Mouse (Mus musculus) heart, embryonic 16.5 days (tissue): ENCODE measurements around the gene Gm37240. TPM values are rescaled to one million over a fixed set of nuclear protein-coding genes. Genes with fewer than 3 reads are reported as not detected.
"Not testable (repeated sequence)": the region's sequence is repeated elsewhere in the genome, so short reads cannot be mapped to it uniquely, and the experiment has no call there.

ENCODE experiments used
- ATAC-seq: fragments of 200-750 bp; cut with Nextera tagmentation; replicated peaks from 2 replicates; pipeline ENCODE4 v1.8.0; 2017; ENCODE audit warnings: moderate number of reproducible peaks; ENCODE audit not compliant: insufficient read depth, low FRiP score; ENCODE audit errors: extremely low read depth
- H3K27ac ChIP-seq: fragments of 300-500 bp; sonication (generic); 2 replicates; pipeline ENCODE4 v1.5.1; 2014; ENCODE audit warnings: mild to moderate bottlenecking, low read length, control low read depth, moderate library complexity
- H3K27me3 ChIP-seq: fragments of 300-500 bp; sonication (generic); 2 replicates; pipeline ENCODE4 v1.6.1; 2014; ENCODE audit warnings: low read length, mixed read lengths; ENCODE audit not compliant: control insufficient read depth, insufficient read depth
- H3K36me3 ChIP-seq: fragments of 300-500 bp; sonication (generic); 2 replicates; pipeline ENCODE4 v1.6.1; 2014; ENCODE audit not compliant: control insufficient read depth, insufficient read depth
- H3K4me1 ChIP-seq: fragments of 300-500 bp; sonication (generic); 2 replicates; pipeline ENCODE4 v1.6.1; 2014; ENCODE audit warnings: low read length, mixed read lengths; ENCODE audit not compliant: control insufficient read depth, insufficient read depth
- H3K4me2 ChIP-seq: fragments of 300-500 bp; sonication (generic); 2 replicates; pipeline ENCODE4 v1.6.1; 2014; ENCODE audit warnings: low read depth, mild to moderate bottlenecking, control low read depth, low read length
- H3K4me3 ChIP-seq: fragments of 300-500 bp; sonication (generic); 2 replicates; pipeline ENCODE4 v1.5.1; 2014; ENCODE audit warnings: mild to moderate bottlenecking, control low read depth, low read length
- H3K9ac ChIP-seq: fragments of 300-500 bp; sonication (generic); 2 replicates; pipeline ENCODE4 v1.6.1; 2014; ENCODE audit warnings: low read length, control low read depth
- H3K9me3 ChIP-seq: fragments of 300-500 bp; sonication (generic); replicated peaks from 2 replicates; pipeline ENCODE4 v1.6.1; 2016; ENCODE audit warnings: low read length; ENCODE audit not compliant: control insufficient read depth
- WGBS: fragments of 180-500 bp; shearing (Covaris S2); extraction: QIAGEN DNeasy Blood & Tissue Kit; methylation state at CpG from one replicate; pipeline ENCODE4 v1.1.7; 2014; 5-methylcytosine and 5-hydroxymethylcytosine counted together
- polyA plus RNA-seq: library from polyadenylated mRNA; unstranded; fragments of >200 nt; fragmentation: Nextera tagmentation; extraction: Ambion mirVana; gene quantifications from 2 replicates; pipeline ENCODE4 v1.2.1, GENCODE M21; 2015

Gm37240 gene
- polyA plus RNA-seq, 1 experiment from 2014 or later: 18.4 TPM

DNA sequence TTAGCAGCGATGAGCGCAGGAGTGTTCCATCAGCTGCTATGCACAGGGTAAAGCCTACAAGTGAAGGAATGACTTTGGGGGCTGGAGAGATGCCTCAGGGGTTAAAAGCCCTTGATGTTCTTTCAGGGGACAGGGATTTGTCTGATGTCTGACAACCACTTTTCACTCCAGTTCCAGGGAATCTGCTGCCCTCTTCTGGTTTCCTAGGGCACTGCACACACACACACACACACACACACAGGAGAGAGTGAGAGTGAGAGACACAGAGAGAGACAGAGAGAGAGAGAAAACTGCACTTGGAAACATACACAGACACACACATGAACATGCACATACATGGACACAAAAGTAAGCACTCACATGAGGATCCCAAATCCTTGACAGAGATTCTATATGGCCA lies 1228.4 kb downstream of the Gm37240 start:
- H3K27ac ChIP-seq: no peak overlapping the region
- H3K36me3 ChIP-seq: no peaks in the 10 kb centered on the region
- WGBS: 98% methylated on average over 2 of the region's 2 CpGs
- ATAC-seq: no peak
- no peak overlapping the region for H3K9ac ChIP-seq
- no peak overlapping the region for H3K4me3 ChIP-seq
- no peak overlapping the region for H3K4me2 ChIP-seq
- H3K4me1 ChIP-seq: peaks cover 16% of the 10 kb centered on the region
- H3K27me3 ChIP-seq: no peaks in the 10 kb centered on the region
- H3K9me3 ChIP-seq: no peaks in the 10 kb centered on the region

DNA sequence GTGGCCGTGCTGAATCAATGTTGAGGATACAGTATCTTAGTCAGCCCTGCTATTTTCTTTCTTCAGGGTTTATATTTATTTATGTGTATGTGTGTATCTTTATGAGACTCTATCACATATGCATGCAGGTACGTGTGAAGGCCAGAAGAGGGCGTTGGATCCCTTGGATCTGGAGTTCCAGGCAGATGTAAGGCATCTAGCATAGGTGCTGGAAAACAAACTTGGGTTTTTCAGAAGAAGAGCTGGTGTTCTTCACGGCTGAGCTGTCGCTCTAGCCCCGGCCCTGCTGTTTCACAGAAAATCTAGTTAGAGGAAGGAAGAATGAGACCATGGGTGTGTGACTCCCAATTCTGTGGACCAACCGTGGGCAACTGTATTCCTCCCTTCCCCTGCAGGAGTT lies 1229.3 kb downstream of the Gm37240 start:
- Histone ChIP-seq H3K27ac (no peak overlapping the region), H3K36me3 (no peaks in the 10 kb centered on the region), H3K4me2 (no peak overlapping the region), H3K27me3 (no peaks in the 10 kb centered on the region), H3K9ac (no peak overlapping the region), H3K9me3 (no peaks in the 10 kb centered on the region), H3K4me1 (peaks cover 25% of the 10 kb centered on the region), H3K4me3 (no peak overlapping the region)
- 87% methylated on average over 7 of the region's 7 CpGs for WGBS
- no peak for ATAC-seq

DNA sequence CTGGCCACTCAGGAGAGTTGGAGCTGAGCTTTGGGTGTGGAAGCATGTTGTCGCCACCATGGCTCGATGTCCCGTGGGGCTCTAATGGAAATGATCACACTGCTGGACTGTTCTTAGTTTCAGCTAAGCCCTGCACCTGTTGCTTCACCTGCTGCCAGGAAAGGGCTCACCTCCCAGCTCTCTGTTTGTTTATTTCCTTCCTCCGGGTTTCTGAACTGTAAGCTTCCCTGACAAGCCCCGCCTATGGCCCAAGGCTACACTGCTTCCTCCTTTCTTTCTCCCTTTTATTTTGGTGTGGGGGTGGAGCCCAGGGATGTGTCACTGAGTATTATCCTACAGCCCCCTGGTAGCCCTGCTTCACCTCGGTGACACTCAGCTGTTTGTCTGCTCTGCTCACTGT lies 1230.1 kb downstream of the Gm37240 start:
- Histone ChIP-seq H3K4me3 (no peak overlapping the region), H3K4me1 (peaks cover 28% of the 10 kb centered on the region), H3K36me3 (no peaks in the 10 kb centered on the region), H3K9ac (no peak overlapping the region), H3K4me2 (no peak overlapping the region), H3K27me3 (no peaks in the 10 kb centered on the region), H3K9me3 (no peaks in the 10 kb centered on the region), H3K27ac (no peak overlapping the region)
- no peak for ATAC-seq
- 69% methylated on average over 6 of the region's 6 CpGs for WGBS

DNA sequence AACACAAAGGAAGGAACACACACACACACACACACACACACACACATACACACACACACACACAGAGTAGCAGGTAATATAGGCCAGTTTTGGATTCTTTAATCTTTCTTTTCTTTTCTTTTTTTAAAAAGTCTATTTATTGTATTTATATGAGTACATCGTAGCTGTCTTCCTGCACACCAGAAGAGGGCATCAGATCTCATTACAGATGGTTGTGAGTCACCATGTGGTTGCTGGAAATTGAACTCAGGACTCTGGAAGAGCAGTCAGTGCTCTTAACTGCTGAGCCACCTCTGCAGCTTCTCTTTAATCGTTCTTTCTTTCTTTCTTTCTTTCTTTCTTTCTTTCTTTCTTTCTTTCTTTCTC lies 1231.5 kb downstream of the Gm37240 start:
- peaks cover 28% of the 10 kb centered on the region for H3K4me1 ChIP-seq
- ATAC-seq, H3K9me3 ChIP-seq, H3K4me3 ChIP-seq, H3K9ac ChIP-seq, H3K36me3 ChIP-seq, H3K27me3 ChIP-seq: not testable (repeated sequence)
- H3K27ac ChIP-seq: peak overlapping the region; percentile 85; the same call in 1 of the 2 replicates
- peak overlapping the region; percentile 55 for H3K4me2 ChIP-seq
- 82% methylated on average over 2 of the region's 2 CpGs for WGBS

DNA sequence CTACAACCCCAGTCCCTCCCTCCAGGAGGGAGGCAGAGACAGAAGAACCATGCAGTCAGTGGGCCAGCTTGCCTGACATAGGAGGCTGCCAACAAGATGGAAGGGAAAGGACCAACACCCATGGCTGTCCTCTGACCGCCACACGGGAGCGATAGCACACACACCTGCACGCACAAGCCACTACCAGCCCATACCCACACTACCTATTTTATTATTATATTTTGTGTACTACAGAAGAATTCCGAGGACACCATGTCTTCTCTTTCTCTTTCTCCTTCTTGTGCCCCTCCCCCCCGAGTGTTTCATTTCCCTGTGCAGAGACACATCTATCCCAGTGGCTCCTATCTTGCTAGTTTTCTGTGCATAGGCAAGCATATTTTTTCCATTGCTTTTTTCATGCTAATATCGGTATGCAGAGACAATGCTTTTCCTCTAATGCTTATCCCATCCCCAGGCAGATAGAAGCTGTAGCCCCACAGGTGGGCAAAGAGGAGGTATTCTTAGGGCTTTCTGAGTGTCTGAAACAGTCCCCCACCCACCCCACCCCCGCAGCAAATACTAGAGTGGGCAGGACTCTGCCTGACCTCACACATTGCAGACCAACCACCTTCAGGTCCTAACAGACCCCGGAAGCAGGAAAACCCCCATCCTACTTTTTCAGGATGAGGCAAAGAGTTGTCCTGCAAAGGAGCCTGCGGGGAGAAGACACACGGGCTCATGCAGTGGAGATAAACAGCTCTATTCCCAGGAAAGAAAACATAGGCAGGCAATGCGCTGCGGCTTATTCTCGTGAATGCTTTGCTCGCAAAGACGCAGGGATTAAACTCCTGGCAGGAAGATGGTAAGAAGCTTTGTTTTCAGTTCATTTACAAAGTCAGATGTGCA lies 1232.2 kb downstream of the Gm37240 start:
- Histone ChIP-seq H3K36me3 (no peaks in the 10 kb centered on the region), H3K27ac (peak overlapping the region; percentile 85), H3K27me3 (no peaks in the 10 kb centered on the region), H3K9me3 (no peaks in the 10 kb centered on the region), H3K4me2 (peak overlapping the region; percentile 55), H3K4me3 (no peak overlapping the region; the same call in none of the 2 replicates), H3K4me1 (peaks cover 28% of the 10 kb centered on the region), H3K9ac (peak overlapping the region; percentile 40; the same call in 1 of the 2 replicates)
- 23% methylated on average over 16 of the region's 16 CpGs for WGBS
- 0 out of 2 replicates have a peak, but pooled peaks have one; percentile 7 for ATAC-seq

DNA sequence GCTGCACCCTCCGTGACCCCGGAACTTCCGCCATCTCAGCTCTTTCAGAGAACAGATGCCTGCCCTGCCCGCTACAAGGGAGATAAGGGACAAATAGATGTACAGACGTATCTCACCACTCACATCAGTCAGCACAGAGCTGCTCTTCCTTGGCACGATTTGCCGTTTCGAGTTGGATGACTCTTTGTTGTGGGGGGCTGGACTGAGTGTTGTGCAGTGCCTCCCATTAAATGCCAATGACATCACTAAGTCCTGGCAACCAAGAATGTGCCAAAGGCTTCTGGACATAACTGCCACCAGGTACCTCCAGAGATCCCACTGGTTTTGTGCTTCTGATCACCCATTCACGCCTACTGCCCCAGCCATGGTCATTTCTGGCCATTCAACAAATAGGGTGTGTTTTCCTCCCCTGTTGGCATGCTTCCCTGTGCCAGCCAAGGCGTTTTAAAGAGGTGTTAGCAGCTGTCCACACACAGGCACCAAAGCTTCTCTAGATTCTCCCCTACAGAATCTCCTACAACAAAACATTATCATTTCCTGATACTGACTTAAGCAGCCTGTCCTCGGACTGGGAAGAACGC lies 1233.0 kb downstream of the Gm37240 start:
- 7% methylated on average over 12 of the region's 12 CpGs for WGBS
- H3K9ac ChIP-seq: peak overlapping the region; percentile 46

DNA sequence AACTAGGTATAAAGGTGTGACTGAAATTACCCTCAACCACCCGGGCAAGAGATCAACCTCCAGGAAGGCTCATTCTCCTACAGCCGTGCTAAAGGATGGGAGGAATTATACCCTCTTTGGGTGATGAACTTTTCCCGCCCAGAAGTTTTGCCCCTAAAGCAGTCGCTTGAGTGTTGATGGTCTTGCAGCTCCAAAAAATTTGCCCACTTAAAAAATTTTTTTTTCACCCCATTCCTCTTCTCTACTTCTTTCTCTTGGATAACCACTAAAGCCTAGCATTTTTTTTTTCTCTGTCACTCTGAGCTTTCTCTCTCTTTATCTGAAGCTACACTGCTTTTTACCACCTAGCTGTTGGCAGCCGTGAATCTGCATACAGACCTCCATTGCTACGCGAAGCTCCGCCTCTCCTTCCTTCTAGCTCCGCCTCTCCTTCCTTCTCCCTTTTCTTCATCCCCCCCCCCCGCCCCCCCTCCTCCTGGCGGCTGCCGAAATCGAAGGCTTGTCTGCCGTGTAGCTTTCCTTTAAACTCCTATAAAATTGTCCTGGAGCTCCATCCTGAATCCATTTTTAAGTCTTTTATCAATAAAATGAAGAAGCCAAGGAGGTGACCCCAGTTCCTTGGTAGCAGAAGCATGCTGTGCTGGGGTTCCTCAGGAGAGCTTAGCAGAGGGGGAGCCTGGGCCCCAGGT lies 1233.6 kb downstream of the Gm37240 start:
- Histone ChIP-seq H3K4me1 (peaks cover 28% of the 10 kb centered on the region), H3K4me2 (peak overlapping the region; percentile 55), H3K9ac (peak overlapping the region; percentile 46), H3K9me3 (no peaks in the 10 kb centered on the region), H3K36me3 (no peaks in the 10 kb centered on the region), H3K4me3 (peak overlapping the region; percentile 18), H3K27me3 (no peaks in the 10 kb centered on the region), H3K27ac (peak overlapping the region; percentile 85)
- no peak for ATAC-seq
- WGBS: 15% methylated on average over 13 of the region's 14 CpGs

More for the DNA sequence above, 1233.0 kb downstream of the Gm37240 start:
- H3K4me1 ChIP-seq: peaks cover 28% of the 10 kb centered on the region
- peak overlapping the region; percentile 85 for H3K27ac ChIP-seq
- no peaks in the 10 kb centered on the region for H3K9me3 ChIP-seq
- peak; percentile 46 for ATAC-seq
- peak overlapping the region; percentile 55 for H3K4me2 ChIP-seq
- H3K27me3 ChIP-seq: no peaks in the 10 kb centered on the region
- peak overlapping the region; percentile 18 for H3K4me3 ChIP-seq
- H3K36me3 ChIP-seq: no peaks in the 10 kb centered on the region

DNA sequence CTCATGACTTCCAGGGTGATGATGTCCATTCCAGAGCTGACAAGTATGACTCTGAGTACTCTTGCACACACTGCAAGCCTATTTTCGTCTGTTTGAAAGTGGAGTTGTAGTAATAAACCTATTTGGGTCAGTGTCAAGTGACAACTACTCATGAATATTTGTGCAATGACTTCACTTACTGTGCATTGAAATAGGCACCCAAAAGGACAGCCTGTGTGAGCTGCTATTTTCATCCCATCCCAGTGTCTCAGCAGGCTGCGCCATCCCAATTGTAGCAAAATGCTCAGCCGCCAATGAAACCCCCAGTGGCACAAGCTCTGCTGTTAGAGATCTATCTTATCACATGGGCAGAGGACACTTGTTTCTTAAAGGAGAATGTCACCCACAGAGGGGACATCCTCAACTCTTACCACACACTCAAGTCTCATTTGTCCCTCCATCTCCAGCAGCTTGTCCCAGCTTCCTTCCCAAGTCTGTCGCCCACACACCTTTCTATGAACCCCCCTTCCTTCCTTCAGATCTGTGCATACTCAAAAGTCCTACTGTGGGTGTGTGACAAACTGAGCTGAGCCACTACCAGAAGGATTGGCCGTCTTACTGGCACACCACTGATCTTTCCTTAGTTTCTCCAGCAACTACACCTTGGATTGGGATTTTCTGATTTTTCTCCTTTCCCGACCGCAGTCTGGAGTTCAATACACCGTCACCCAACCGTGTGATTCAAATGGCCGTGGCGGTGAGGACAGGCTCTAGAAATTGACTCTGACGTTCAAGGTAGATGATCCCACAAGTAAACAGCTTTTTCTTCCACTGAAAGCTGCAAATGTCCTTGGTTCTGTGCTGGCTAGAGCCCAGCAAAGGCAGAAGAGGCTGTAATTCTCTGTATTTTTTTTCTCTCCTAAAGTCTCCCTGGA lies 1234.4 kb downstream of the Gm37240 start:
- no peaks in the 10 kb centered on the region for H3K27me3 ChIP-seq
- 59% methylated on average over 12 of the region's 12 CpGs for WGBS
- peaks cover 28% of the 10 kb centered on the region for H3K4me1 ChIP-seq
- H3K27ac ChIP-seq: peak overlapping the region; percentile 85
- H3K9ac ChIP-seq: peak overlapping the region; percentile 25; the same call in 1 of the 2 replicates
- H3K4me2 ChIP-seq: peak overlapping the region; percentile 55
- no peaks in the 10 kb centered on the region for H3K9me3 ChIP-seq
- H3K36me3 ChIP-seq: no peaks in the 10 kb centered on the region
- H3K4me3 ChIP-seq: no peak overlapping the region
- peak; percentile 73 for ATAC-seq
